ENCODE assay signal across 1 mouse cellular context in the genomic region with DNA sequence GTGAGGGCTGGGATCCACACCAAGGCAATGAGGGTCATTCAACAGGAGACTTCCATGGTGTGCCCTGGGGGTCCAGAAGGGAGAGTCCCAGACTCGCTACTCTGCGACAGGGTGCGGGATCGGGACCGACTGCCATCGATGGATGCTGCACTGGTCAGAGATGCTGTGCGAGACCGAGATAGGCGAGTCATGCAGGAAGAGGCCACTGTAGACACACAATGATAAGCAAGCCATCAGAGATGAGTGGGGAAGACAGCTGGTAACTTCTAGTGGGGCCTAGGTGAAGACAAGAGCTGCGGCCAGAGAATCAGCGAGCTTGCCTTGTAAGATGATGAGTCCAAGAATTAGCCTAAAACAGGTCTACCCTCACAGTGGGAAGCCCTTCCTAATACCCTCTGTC.
TF ChIP-seq lines count a peak whose summit lies in the region.

No protein-coding gene starts in this region.

TF ChIP-seq in MEL, 35 proteins besides CTCF, POLR2A, EP300 and RAD21:
- no peak for TF ChIP-seq MAFK (IDR thresholded peaks at IDR 0.05; ENCODE audit: borderline replicate concordance, low read depth, low read length)
- TF ChIP-seq JUND (IDR thresholded peaks at IDR 0.05; ENCODE audit: low read depth, low read length), result no peak
- no peak for TF ChIP-seq GABPA (IDR thresholded peaks at IDR 0.05; ENCODE audit: low read depth, low read length)
- no peak for TF ChIP-seq USF1 (IDR thresholded peaks at IDR 0.05; ENCODE audit: low read depth, low read length)
- peak; percentile 46 for TF ChIP-seq TCF12 (IDR thresholded peaks at IDR 0.05; ENCODE audit: low read depth, low read length)
- no peak for TF ChIP-seq UBTF (IDR thresholded peaks at IDR 0.05; ENCODE audit: borderline replicate concordance, insufficient read depth, low read depth, low read length)
- peak; percentile 40; the same call in 1 of the 2 replicates for TF ChIP-seq TAL1 (IDR thresholded peaks at IDR 0.05; ENCODE audit: low read length)
- TF ChIP-seq GATA1 (IDR thresholded peaks at IDR 0.05; ENCODE audit: low read depth, low read length), result peak; percentile 64; the same call in 1 of the 2 replicates
- no peak for TF ChIP-seq KAT2A (conservative IDR thresholded peaks at IDR 0.05; ENCODE audit: low read depth, low read length)
- TF ChIP-seq SIN3A (IDR thresholded peaks at IDR 0.05; ENCODE audit: low read length), result no peak
